Mouse (Mus musculus): ENCODE results near the gene Kcnj10. TPM values are rescaled to one million over a fixed set of nuclear protein-coding genes. Genes with fewer than 3 reads are reported as not detected.

Gene Kcnj10
- total RNA-seq, 1 experiment from 2014 or later, result 0.27 TPM

- ATAC-seq (replicated peaks; ENCODE audit: low read depth, poor library complexity, severe bottlenecking), result no peak
Measured at GRCm38 (mm10) chr1:172328461-172328860, 12.5 kb upstream of the Kcnj10 start.

- no peak for ATAC-seq (replicated peaks; ENCODE audit: low read depth, poor library complexity, severe bottlenecking)
Measured at GRCm38 (mm10) chr1:172329131-172329530, 11.9 kb upstream of the Kcnj10 start, which contains the start of gene Kcnj9. TSS of gene Kcnj9 (minus strand) at chr1:172329318.

- ATAC-seq (replicated peaks; ENCODE audit: low read depth, poor library complexity, severe bottlenecking), result no peak
Measured at GRCm38 (mm10) chr1:172329616-172330015, 11.4 kb upstream of the Kcnj10 start.

GRCm38 (mm10) chr1:172331422-172331947, 9.5 kb upstream of the Kcnj10 start:
- ATAC-seq (replicated peaks; ENCODE audit: low read depth, poor library complexity, severe bottlenecking), result peak; percentile 64

GRCm38 (mm10) chr1:172332925-172333324, 8.1 kb upstream of the Kcnj10 start:
- ATAC-seq (replicated peaks; ENCODE audit: low read depth, poor library complexity, severe bottlenecking), result no peak

GRCm38 (mm10) chr1:172333512-172333911, 7.5 kb upstream of the Kcnj10 start:
- ATAC-seq (replicated peaks; ENCODE audit: low read depth, poor library complexity, severe bottlenecking), result no peak

- ATAC-seq (replicated peaks; ENCODE audit: low read depth, poor library complexity, severe bottlenecking), result peak; percentile 61
Measured at GRCm38 (mm10) chr1:172335804-172336203, 5.2 kb upstream of the Kcnj10 start.

- ATAC-seq (replicated peaks; ENCODE audit: low read depth, poor library complexity, severe bottlenecking), result no peak
Measured at GRCm38 (mm10) chr1:172337411-172338185, 3.4 kb upstream of the Kcnj10 start.

- ATAC-seq (replicated peaks; ENCODE audit: low read depth, poor library complexity, severe bottlenecking), result no peak
Measured at GRCm38 (mm10) chr1:172341386-172341785, 376 bp downstream of the Kcnj10 start.

- no peak for ATAC-seq (replicated peaks; ENCODE audit: low read depth, poor library complexity, severe bottlenecking)
Measured at GRCm38 (mm10) chr1:172342729-172343128, 1.7 kb downstream of the Kcnj10 start.

- ATAC-seq (replicated peaks; ENCODE audit: low read depth, poor library complexity, severe bottlenecking), result no peak
Measured at GRCm38 (mm10) chr1:172343914-172344313, 2.9 kb downstream of the Kcnj10 start.

- no peak for ATAC-seq (replicated peaks; ENCODE audit: low read depth, poor library complexity, severe bottlenecking)
Measured at GRCm38 (mm10) chr1:172344820-172345219, 3.8 kb downstream of the Kcnj10 start.

GRCm38 (mm10) chr1:172346707-172347106, 5.7 kb downstream of the Kcnj10 start:
- no peak for ATAC-seq (replicated peaks; ENCODE audit: low read depth, poor library complexity, severe bottlenecking)

- no peak for ATAC-seq (replicated peaks; ENCODE audit: low read depth, poor library complexity, severe bottlenecking)
Measured at GRCm38 (mm10) chr1:172347382-172347781, 6.4 kb downstream of the Kcnj10 start.

GRCm38 (mm10) chr1:172349504-172349903, 8.5 kb downstream of the Kcnj10 start:
- ATAC-seq (replicated peaks; ENCODE audit: low read depth, poor library complexity, severe bottlenecking), result no peak

- no peak for ATAC-seq (replicated peaks; ENCODE audit: low read depth, poor library complexity, severe bottlenecking)
Measured at GRCm38 (mm10) chr1:172349916-172350812, 9.2 kb downstream of the Kcnj10 start.

GRCm38 (mm10) chr1:172352001-172352400, 11.0 kb downstream of the Kcnj10 start:
- ATAC-seq (replicated peaks; ENCODE audit: low read depth, poor library complexity, severe bottlenecking), result no peak

GRCm38 (mm10) chr1:172352453-172352852, 11.4 kb downstream of the Kcnj10 start:
- ATAC-seq (replicated peaks; ENCODE audit: low read depth, poor library complexity, severe bottlenecking), result peak; percentile 69

GRCm38 (mm10) chr1:172355336-172355735, 14.3 kb downstream of the Kcnj10 start:
- no peak for ATAC-seq (replicated peaks; ENCODE audit: low read depth, poor library complexity, severe bottlenecking)

GRCm38 (mm10) chr1:172357550-172357949, 16.5 kb downstream of the Kcnj10 start:
- peak; percentile 97 for ATAC-seq (replicated peaks; ENCODE audit: low read depth, poor library complexity, severe bottlenecking)

GRCm38 (mm10) chr1:172358341-172358740, 17.3 kb downstream of the Kcnj10 start:
- no peak for ATAC-seq (replicated peaks; ENCODE audit: low read depth, poor library complexity, severe bottlenecking)

Measured in common myeloid progenitor, adult 5-6 weeks (primary cell).